Mouse (Mus musculus) liver, embryonic 11.5 days (tissue): ENCODE data around the gene Wdr17. TPM values are rescaled to one million over a fixed set of nuclear protein-coding genes. Genes with fewer than 3 reads are reported as not detected.

Experiments
- ATAC-seq: fragments of 200-750 bp; cut with Nextera tagmentation; replicated peaks from 2 replicates; pipeline ENCODE4 v1.8.0; 2017; ENCODE audit warnings: moderate number of reproducible peaks, mild to moderate bottlenecking, moderate TSS enrichment, moderate library complexity; ENCODE audit not compliant: low FRiP score
- DNase-seq: peaks from one replicate; pipeline ENCODE4 v3.0.0-alpha.2; 2017; ENCODE audit warnings: low spot score
- H3K27ac ChIP-seq: fragments of 300-500 bp; sonication (generic); 2 replicates; pipeline ENCODE4 v1.5.1; 2014; ENCODE audit warnings: mild to moderate bottlenecking, low read depth, low read length, control low read depth
- H3K27me3 ChIP-seq: fragments of 300-500 bp; sonication (generic); replicated peaks from 2 replicates; pipeline ENCODE4 v1.6.1; 2014; ENCODE audit warnings: low read length, mixed read lengths; ENCODE audit not compliant: control insufficient read depth, insufficient read depth
- H3K36me3 ChIP-seq: fragments of 300-500 bp; sonication (generic); 2 replicates; pipeline ENCODE4 v1.6.1; 2014; ENCODE audit warnings: mild to moderate bottlenecking, low read length, moderate library complexity, mixed read lengths; ENCODE audit not compliant: control insufficient read depth, insufficient read depth
- H3K4me1 ChIP-seq: fragments of 300-500 bp; sonication (generic); replicated peaks from 2 replicates; pipeline ENCODE4 v1.6.1; 2014; ENCODE audit warnings: low read length, mixed read lengths; ENCODE audit not compliant: control insufficient read depth, insufficient read depth
- H3K4me2 ChIP-seq: fragments of 300-500 bp; sonication (generic); 2 replicates; pipeline ENCODE4 v1.6.1; 2014; ENCODE audit warnings: mild to moderate bottlenecking, control low read depth, moderate library complexity
- H3K4me3 ChIP-seq: fragments of 300-500 bp; sonication (generic); 2 replicates; pipeline ENCODE4 v1.5.1; 2014; ENCODE audit warnings: low read depth, low read length, control low read depth
- H3K9ac ChIP-seq: fragments of 300-500 bp; sonication (generic); 2 replicates; pipeline ENCODE4 v1.6.1; 2014; ENCODE audit warnings: low read depth, low read length, control low read depth
- H3K9me3 ChIP-seq: fragments of 300-500 bp; sonication (generic); 2 replicates; pipeline ENCODE4 v1.6.1; 2016; ENCODE audit warnings: low read length, inconsistent platforms, mixed read lengths; ENCODE audit not compliant: control insufficient read depth
- WGBS: fragments of 180-500 bp; shearing (Covaris S2); extraction: QIAGEN DNeasy Blood & Tissue Kit; methylation state at CpG from one replicate; pipeline ENCODE4 v1.1.7; 2014; 5-methylcytosine and 5-hydroxymethylcytosine counted together
- polyA plus RNA-seq: library from polyadenylated mRNA; unstranded; fragments of >200 nt; fragmentation: Nextera tagmentation; extraction: Ambion mirVana; gene quantifications from 2 replicates; pipeline ENCODE4 v1.2.1, GENCODE M21; 2014

Wdr17 gene
- polyA plus RNA-seq, 1 experiment from 2014 or later: 0.86 TPM

GRCm38 (mm10) chr8:54777012-54777411 lies 110.0 kb downstream of the Wdr17 start:
- Histone ChIP-seq H3K4me1 (no peaks in the 10 kb centered on the region), H3K27ac (no peak overlapping the region), H3K4me2 (no peak overlapping the region), H3K27me3 (no peaks in the 10 kb centered on the region), H3K9me3 (no peaks in the 10 kb centered on the region), H3K36me3 (no peaks in the 10 kb centered on the region), H3K4me3 (no peak overlapping the region), H3K9ac (no peak overlapping the region)
- ATAC-seq (no peak), DNase-seq (no peak)

GRCm38 (mm10) chr8:54776241-54776640 lies 110.7 kb downstream of the Wdr17 start:
- Histone ChIP-seq H3K4me1 (no peaks in the 10 kb centered on the region), H3K27me3 (no peaks in the 10 kb centered on the region), H3K4me2 (no peak overlapping the region), H3K9ac (no peak overlapping the region), H3K4me3 (no peak overlapping the region), H3K9me3 (no peaks in the 10 kb centered on the region), H3K36me3 (no peaks in the 10 kb centered on the region), H3K27ac (no peak overlapping the region)
- ATAC-seq (no peak), DNase-seq (no peak)

GRCm38 (mm10) chr8:54757646-54758045 lies 129.3 kb downstream of the Wdr17 start:
- no peaks in the 10 kb centered on the region for H3K9me3 ChIP-seq
- H3K4me3 ChIP-seq: no peak overlapping the region
- no peak overlapping the region for H3K4me2 ChIP-seq
- 76% methylated on average over 1 of the region's 1 CpGs for WGBS
- H3K36me3 ChIP-seq: no peaks in the 10 kb centered on the region
- no peak overlapping the region for H3K9ac ChIP-seq
- ATAC-seq (no peak), DNase-seq (no peak)
- H3K4me1 ChIP-seq: no peaks in the 10 kb centered on the region
- H3K27me3 ChIP-seq: no peaks in the 10 kb centered on the region
- no peak overlapping the region for H3K27ac ChIP-seq

GRCm38 (mm10) chr8:54736660-54737312 lies 150.2 kb downstream of the Wdr17 start:
- no peak for ATAC-seq
- Histone ChIP-seq H3K9ac (no peak overlapping the region), H3K9me3 (no peaks in the 10 kb centered on the region), H3K4me1 (no peaks in the 10 kb centered on the region), H3K36me3 (no peaks in the 10 kb centered on the region), H3K4me3 (no peak overlapping the region), H3K4me2 (no peak overlapping the region), H3K27ac (no peak overlapping the region), H3K27me3 (no peaks in the 10 kb centered on the region)
- 55% methylated on average over 5 of the region's 5 CpGs for WGBS
- no peak for DNase-seq

GRCm38 (mm10) chr8:54724668-54725035 lies 162.3 kb downstream of the Wdr17 start:
- no peaks in the 10 kb centered on the region for H3K27me3 ChIP-seq
- WGBS: 30% methylated on average over 8 of the region's 8 CpGs
- peak overlapping the region; percentile 62 for H3K4me2 ChIP-seq
- no peak overlapping the region for H3K9ac ChIP-seq
- H3K4me3 ChIP-seq: peak overlapping the region; percentile 37
- ATAC-seq (no peak), DNase-seq (no peak)
- no peak overlapping the region for H3K27ac ChIP-seq
- no peaks in the 10 kb centered on the region for H3K4me1 ChIP-seq
- no peaks in the 10 kb centered on the region for H3K36me3 ChIP-seq
- no peaks in the 10 kb centered on the region for H3K9me3 ChIP-seq

- 2% methylated on average over 23 of the region's 23 CpGs for WGBS
- DNase-seq (peak; percentile 74), ATAC-seq (peak; percentile 99)
- Histone ChIP-seq H3K36me3 (no peaks in the 10 kb centered on the region), H3K4me2 (peak overlapping the region; percentile 62), H3K4me1 (no peaks in the 10 kb centered on the region), H3K27ac (no peak overlapping the region), H3K9ac (no peak overlapping the region), H3K27me3 (no peaks in the 10 kb centered on the region), H3K4me3 (peak overlapping the region; percentile 37), H3K9me3 (no peaks in the 10 kb centered on the region)
These were observed 162.9 kb downstream of the Wdr17 start for GRCm38 (mm10) chr8:54723976-54724667.

GRCm38 (mm10) chr8:54718515-54718914 lies 168.5 kb downstream of the Wdr17 start:
- DNase-seq (no peak), ATAC-seq (no peak)
- WGBS: 61% methylated on average over 4 of the region's 4 CpGs
- Histone ChIP-seq H3K27me3 (no peaks in the 10 kb centered on the region), H3K27ac (no peak overlapping the region), H3K9me3 (no peaks in the 10 kb centered on the region), H3K4me2 (no peak overlapping the region), H3K4me1 (no peaks in the 10 kb centered on the region), H3K36me3 (no peaks in the 10 kb centered on the region), H3K9ac (no peak overlapping the region), H3K4me3 (no peak overlapping the region)

GRCm38 (mm10) chr8:54705743-54706142 lies 181.2 kb downstream of the Wdr17 start:
- DNase-seq: no peak
- no peaks in the 10 kb centered on the region for H3K9me3 ChIP-seq
- no peak overlapping the region for H3K4me3 ChIP-seq
- H3K4me2 ChIP-seq: no peak overlapping the region
- no peaks in the 10 kb centered on the region for H3K36me3 ChIP-seq
- no peak overlapping the region for H3K9ac ChIP-seq
- no peaks in the 10 kb centered on the region for H3K4me1 ChIP-seq
- ATAC-seq: no peak
- 57% methylated on average over 2 of the region's 2 CpGs for WGBS
- H3K27ac ChIP-seq: no peak overlapping the region
- H3K27me3 ChIP-seq: no peaks in the 10 kb centered on the region

- H3K4me2 ChIP-seq: no peak overlapping the region
- H3K27me3 ChIP-seq: no peaks in the 10 kb centered on the region
- H3K27ac ChIP-seq: no peak overlapping the region
- no peaks in the 10 kb centered on the region for H3K36me3 ChIP-seq
- H3K9ac ChIP-seq: no peak overlapping the region
- H3K4me1 ChIP-seq: no peaks in the 10 kb centered on the region
- H3K9me3 ChIP-seq: no peaks in the 10 kb centered on the region
- ATAC-seq (no peak), DNase-seq (no peak)
- no peak overlapping the region for H3K4me3 ChIP-seq
These were observed 215.2 kb downstream of the Wdr17 start for GRCm38 (mm10) chr8:54671806-54672205.
